Mouse (Mus musculus): ENCODE measurements around the gene Hist1h2ab.
"Not testable (repeated sequence)": the region's sequence is repeated elsewhere in the genome, so short reads cannot be mapped to it uniquely, and the experiment has no call there.

Hist1h2ab gene

DNA sequence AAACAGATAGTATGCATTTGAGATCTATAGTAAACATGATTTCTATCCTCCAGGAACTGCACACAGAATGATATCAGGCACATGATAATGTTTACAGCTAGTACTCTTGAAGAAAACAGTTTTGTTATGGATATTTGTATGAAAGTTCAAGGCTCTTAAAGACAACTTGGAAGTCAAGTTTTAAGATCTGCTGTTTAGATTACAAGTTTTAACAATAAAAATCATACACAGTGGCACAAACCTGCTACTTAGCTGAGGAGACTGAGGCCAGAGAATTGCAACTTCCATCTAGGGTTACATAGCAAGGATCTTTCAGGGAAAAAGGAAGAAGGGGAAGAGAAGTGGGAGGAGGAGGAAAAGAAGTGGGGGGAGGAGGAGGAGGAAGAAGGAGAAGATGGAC is 4.1 kb downstream of the Hist1h2ab start:
- DNase-seq: no peak

DNA sequence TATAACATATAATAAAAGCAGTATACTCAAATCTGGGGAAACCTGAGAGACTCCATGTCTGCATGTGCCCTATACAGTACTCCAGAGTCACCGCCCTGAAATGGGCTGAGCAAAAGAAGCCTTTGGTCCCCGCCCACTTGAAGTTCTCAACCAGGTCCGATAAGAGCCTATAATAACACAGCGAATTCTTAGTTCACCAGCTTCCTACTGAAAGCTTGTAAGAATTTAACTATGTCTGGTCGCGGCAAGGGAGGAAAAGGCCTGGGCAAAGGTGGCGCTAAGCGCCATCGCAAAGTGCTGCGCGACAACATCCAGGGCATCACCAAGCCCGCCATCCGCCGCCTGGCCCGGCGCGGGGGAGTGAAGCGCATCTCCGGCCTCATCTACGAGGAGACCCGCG is 5.9 kb downstream of the Hist1h2ab start, which contains the start of gene Hist1h4b:
TSS of gene Hist1h4b (plus strand) at position 224 of the 400 bp plus-strand sequence.
- DNase-seq: peak; percentile 93

DNA sequence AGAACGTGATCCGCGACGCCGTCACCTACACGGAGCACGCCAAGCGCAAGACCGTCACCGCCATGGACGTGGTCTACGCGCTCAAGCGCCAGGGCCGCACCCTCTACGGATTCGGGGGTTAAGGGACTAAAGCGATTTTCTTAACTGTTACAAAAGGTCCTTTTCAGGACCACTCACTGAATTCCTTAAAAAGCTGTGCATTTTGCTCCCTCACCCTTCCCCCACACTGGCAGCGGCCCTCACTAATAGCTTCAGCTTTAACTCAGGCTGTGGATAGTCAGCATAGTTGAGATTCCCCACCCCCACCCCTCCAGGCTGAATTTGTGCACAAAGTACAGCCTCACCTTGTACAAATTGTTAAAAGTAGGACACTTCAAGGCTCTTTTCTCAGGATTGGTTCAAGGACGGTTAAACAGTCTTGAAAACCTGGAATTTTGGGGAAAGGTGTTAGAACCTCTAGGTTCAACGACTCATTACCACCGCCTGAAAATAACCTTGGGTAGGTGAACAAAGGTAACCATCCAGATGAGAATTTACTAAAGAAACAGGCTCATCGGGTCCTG is 6.4 kb downstream of the Hist1h2ab start:
- no peak for DNase-seq

DNA sequence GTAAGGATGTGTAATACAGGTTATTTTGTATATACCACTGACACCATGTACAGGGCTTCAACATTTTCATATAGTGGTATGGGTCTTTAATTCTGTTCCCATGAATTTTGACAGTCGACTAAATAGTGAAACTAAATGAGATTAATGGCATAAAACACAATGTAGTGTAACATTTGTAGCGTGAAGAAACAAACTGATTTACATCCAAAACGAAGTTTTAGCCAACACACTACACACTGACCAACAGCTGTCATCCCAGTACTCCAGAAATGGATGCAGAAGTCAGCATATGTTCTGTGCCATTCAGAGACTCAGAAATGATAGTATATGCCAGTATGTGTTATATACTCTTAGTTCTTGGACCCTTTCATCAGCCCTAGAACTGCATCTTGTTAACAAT is 7.0 kb downstream of the Hist1h2ab start:
- DNase-seq: no peak

DNA sequence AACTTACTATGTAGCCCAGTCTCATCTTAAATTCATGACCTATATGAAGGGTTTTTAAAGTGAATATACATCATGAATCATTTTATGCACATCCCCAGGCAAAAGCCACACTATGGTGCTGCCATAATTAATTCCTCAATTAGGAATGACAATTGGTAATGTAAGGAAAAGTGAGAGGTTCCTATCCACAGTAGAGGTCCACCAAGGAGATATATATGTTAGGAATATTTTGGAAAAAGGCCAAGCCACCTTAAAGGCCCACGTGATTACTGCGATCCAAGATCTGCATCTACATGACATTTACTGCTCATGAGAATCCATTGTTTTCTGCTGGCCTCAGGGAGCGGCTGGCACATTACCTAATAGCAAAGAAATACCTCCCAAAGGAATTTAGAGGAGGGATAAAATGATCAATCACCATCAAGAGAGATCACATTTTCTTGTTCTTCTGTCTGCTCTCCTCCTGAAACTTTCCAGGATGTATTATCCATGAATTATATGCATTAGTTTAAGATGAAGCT is 8.4 kb downstream of the Hist1h2ab start:
- DNase-seq: no peak

DNA sequence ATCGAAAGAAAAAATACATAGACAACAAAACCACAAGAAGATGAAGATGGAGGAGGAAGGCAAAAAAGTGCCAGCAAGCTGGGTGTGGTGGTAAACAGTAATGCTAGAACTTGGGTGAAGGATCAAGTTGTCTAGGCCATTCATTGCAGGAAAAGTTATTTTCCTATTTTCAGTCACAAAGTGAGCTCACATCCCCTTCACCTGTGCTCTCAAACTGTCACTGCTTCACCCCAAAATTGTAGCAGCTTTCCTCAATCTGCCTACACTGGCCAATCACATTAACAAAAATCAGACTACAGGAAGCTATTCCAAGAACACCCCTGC is 9.0 kb downstream of the Hist1h2ab start:
- DNase-seq: no peak

DNA sequence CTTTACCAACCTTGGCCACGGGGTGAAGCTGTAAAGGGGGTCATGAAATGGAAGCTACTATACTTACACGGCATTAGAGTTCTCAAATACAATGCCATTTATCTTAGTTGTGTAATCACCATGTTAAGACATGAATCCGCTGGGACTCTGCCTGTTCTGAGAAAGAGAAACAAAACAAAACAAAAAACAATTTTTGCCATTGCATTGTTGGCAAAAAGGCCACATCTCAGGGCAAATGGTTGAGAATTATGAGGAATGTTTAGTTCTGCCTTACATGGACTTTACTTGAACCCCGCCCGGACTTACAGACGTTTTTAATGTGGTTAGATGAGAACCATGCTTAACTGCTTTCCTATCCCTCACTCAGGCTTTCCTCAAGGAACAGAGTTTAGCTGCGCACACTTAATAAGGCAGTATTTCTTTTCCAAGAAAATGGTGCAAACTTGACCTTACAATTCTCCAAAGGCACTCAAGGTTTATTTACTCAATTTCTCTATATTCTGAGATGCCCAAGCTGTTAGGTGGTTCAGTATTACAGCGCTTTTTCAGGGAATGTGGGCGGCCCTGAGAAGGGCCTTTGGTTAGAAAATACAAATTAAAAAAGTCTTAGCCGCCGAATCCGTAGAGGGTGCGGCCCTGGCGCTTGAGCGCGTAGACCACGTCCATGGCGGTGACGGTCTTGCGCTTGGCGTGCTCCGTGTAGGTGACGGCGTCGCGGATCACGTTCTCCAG is 9.5 kb downstream of the Hist1h2ab start:
- DNase-seq: peak; percentile 56

DNA sequence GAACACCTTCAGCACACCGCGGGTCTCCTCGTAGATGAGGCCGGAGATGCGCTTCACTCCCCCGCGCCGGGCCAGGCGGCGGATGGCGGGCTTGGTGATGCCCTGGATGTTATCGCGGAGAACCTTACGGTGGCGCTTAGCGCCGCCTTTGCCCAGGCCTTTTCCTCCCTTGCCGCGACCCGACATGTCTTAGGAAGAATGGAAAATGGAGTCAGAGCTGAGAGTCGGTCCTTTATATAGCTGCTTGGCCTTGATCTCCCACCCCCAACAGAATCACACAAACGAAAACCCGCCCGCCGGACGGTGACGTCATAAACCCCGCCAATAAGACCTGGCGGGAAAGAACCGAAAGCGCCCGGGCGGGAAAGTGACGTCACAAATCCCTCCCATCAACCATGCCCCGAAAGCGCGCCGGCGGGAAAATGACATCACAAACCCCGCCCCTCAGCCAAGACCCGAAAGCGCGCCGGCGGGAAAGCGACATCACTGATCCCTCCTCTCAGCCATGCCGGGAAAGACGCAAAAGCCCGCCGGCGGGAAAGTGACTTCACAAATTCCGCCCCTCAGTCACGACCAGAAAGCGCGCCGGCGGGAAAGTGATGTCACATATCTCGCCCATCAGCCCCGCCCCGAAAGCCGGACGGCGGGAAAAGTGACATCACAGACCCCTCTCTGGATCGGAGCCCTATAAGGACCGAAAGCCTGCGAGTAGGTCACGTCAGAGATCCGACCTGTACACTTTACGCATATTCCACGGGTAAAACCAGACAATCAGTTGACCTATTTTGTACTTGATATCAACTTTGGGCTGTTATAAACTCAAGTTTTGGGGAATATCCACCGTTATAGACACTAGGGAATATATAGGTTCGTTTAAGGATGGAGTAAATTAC is 10.3 kb downstream of the Hist1h2ab start, which contains the start of gene Hist1h4a:
TSS of gene Hist1h4a (minus strand) at position 259 of the 893 bp plus-strand sequence.
- peak; percentile 98 for DNase-seq

DNA sequence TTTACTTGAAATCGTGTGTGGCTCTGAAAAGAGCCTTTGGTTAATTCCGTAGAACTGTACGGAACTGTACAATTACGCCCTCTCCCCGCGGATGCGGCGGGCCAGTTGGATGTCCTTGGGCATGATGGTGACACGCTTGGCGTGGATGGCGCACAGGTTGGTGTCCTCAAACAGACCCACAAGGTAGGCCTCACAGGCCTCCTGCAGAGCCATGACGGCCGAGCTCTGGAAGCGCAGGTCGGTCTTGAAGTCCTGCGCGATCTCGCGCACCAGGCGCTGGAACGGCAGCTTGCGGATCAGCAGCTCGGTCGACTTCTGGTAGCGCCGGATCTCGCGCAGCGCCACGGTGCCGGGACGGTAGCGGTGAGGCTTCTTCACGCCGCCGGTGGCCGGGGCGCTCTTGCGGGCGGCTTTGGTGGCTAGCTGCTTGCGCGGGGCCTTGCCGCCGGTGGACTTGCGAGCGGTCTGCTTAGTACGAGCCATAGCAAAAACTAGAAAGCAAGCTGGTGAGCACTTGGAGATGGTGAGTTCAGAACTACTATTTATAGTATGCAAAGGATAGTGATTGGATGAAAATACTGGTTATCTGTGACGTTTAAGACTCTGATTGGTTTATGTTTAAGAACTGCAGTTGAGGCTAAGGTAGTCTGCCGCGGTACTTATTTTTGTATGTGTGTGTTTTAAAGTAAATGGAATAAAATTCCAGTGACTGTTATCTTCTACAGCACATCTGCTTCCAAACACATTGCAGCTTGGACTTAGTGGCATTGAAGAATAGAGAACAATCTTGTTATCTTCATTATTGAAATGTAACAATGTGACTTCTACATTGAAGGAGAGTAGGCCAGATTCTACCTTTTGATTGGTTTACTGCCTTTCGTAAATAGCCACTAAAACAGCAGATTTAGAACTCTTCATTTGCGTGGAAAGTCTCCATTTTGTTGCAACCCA is 11.2 kb downstream of the Hist1h2ab start, which contains the start of gene Hist1h3a:
TSS of gene Hist1h3a (minus strand) at position 516 of the 951 bp plus-strand sequence.
- peak; percentile 75 for DNase-seq

DNA sequence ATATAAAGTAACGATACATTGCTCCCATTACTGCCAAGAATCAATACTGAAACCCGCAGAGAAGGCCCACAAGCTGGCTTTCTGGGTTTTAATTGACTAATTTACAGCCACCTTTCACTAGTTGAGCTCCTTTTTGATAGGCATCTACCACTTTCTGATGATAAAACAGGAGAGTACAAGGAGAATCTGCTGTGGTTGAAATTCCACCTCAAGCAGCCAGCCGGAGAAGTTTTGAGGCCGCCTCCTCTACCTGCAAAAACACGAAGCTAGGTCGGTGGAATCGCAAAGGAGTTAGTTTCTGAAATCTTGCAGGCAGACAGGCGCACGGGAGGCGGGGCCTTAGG is 12.3 kb downstream of the Hist1h2ab start:
- no peak for DNase-seq

DNA sequence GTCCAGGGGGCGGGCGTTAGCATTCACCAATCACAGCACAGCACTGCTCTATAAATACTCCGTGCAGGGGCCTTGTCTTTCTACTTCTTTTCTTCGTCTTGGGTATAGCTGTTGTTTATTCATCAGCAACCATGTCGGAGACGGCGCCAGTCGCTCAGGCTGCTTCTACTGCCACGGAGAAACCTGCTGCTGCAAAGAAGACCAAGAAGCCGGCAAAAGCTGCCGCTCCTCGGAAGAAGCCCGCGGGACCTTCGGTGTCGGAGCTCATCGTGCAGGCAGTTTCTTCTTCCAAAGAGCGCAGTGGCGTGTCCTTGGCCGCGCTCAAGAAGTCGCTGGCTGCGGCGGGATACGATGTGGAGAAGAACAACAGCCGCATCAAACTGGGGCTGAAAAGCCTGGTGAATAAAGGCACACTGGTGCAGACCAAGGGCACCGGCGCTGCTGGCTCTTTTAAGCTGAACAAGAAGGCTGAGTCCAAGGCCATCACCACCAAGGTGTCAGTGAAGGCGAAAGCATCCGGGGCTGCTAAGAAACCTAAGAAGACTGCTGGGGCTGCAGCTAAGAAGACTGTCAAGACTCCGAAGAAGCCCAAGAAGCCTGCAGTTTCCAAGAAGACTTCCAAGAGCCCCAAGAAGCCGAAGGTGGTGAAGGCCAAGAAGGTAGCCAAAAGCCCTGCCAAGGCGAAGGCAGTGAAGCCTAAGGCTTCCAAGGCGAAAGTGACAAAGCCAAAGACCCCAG is 12.8 kb downstream of the Hist1h2ab start, which contains the start of gene Hist1h1a:
TSS of gene Hist1h1a (plus strand) at position 81 of the 738 bp plus-strand sequence.
- peak; percentile 92 for DNase-seq

DNA sequence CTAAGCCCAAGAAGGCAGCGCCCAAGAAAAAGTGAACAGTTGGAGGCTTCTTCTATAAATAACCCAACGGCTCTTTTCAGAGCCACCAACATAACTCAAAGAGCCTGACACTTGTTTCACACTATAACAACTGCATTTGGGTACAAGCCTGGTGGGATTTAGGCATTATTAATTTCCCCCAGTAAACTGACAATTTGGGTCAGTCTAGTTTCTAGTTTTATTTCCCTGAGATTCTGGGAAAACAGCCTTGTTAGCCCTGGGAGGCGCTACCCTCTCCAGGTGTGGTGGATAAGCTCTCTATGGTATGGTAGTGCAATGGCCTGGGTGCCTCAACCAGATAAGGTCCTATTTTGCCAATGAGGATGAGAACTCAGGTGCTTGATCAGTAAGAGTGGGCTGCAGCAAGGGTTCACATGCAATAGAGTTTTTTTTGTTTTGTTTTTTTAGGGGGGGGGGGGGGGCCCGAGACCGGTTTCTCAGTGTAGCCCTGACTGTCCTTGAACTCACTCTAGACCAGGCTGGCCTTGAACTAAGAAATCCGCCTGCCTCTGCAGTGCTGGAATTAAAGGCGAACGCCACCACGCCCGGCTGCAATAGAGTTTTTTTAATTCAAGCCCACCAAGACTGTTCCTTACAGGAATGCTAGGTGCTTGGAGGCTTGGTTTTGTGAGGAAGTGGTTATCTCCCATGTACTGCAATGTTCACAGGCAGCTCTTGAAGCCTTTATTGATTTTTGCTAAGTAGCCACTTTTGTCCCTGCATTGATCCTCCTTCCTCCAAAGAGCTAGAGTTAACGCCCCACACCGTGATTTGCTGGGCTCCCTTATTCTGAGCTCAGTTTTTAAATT is 13.6 kb downstream of the Hist1h2ab start:
- DNase-seq: no peak

DNA sequence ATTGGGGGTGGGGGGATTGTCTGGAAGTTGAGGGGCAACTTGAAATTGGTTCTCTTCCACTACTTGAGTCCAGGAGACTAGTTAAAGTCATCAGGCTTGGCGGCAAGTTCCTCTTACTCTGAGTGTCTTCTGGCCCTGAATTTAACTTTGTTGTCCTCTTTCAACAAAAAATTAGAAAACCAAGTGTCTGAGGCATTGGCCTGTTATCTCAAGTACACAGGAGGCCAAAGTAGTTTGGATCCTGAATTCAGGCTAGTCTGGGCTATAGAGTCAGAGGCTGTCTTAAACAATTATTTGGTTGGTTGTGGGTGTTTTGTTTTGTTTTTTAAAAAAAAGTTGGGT is 14.2 kb downstream of the Hist1h2ab start:
- DNase-seq: no peak

DNA sequence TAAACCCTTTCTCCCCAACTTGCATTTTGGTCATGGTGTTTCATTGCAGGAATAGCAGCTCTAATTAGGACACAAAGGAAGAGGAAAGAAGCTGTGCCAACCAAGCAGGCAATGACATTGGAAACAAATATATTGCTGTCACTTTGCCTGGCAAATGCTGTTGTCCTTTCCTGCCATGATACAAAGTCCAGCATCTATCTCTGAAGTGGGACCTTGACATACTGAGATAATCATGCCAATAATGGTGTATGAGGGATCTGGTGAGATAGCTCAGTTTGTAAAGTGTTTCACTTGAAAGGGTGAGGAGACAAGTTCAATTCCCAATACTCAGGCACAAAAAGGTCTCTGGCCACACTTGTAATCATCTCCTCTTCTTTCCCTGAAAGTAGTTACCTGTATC is 15.8 kb downstream of the Hist1h2ab start:
- no peak for DNase-seq

DNA sequence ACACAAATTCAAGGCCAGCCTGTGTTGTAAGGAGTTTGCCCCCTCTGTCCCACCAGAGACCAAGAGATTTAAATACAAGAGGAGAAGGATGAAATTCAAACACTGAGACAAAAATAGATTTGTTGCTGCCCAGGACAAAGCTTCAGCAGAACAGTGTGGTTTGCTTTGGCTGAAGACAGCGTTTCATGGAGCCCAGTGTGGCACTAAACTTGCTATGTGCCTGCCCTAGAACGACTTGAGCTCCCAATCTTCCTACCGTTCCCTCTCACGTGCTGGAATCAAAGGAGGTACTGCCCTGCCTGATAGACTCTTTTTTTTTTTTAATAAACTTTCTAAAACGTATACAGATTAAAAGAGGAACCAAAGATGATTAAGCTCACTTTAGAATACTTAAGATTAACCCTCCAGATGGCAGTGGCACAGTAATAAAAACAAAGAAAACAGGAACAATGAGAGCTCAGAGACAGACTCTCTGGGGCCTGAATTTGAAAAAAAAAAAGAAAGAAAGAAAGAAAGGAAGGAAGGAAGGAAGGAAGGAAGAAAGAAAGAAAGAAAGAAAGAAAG is 18.0 kb downstream of the Hist1h2ab start:
- DNase-seq: no peak

DNA sequence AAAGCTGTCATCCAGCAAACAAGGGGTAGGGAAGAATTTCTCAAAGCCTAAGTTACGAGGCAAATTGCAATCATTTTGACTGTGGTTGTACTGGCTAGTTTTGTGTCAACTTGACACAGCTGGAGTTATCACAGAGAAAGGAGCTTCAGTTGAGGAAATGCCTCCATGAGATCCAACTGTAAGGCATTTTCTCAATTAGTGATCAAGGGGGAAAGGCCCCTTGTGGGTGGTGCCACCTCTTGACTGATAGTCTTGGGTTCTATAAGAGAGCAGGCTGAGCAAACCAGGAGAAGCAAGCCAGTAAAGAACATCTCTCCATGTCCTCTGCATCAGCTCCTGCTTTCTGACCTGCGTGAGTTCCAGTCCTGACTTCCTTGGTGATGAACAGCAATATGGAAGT is 18.7 kb downstream of the Hist1h2ab start, which contains the start of gene Trim38:
TSS of gene Trim38 (plus strand) at position 301 of the 400 bp plus-strand sequence.
- DNase-seq: not testable (repeated sequence)

DNA sequence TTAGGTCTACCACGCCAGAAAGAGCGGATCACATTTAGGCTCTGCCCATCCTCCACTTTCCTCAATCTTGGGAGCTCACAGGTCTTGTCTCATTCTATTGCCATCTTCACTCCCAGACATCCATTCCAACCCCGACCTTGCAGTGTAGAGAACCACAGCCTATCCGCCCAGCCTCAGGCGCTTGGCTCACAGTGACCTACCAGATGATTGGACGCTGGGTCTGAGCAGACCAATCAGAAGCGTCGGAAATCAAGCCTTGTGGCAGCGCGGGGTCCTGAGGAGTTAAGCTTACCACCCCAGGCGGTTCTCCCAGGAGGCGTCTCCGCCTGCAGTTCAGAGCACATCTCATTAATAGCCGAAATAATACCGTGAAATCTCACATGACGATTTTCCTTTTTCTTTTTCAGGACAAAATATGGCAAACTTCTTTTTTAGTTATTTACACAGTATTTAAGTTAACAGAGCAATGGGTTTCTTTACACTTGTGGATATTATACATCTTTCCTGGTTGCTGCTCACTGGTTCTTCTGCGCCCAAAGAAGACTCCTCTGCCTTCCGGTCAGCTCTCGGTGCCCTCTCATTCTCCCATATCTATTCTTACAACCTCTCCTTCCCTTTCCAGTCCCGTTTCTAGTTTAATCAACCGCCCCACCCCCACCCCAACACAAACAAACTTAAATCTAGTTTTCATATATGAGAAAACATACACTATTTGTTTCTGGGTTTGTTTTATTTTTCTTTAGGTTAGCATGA is 21.8 kb downstream of the Hist1h2ab start:
- DNase-seq: no peak

DNA sequence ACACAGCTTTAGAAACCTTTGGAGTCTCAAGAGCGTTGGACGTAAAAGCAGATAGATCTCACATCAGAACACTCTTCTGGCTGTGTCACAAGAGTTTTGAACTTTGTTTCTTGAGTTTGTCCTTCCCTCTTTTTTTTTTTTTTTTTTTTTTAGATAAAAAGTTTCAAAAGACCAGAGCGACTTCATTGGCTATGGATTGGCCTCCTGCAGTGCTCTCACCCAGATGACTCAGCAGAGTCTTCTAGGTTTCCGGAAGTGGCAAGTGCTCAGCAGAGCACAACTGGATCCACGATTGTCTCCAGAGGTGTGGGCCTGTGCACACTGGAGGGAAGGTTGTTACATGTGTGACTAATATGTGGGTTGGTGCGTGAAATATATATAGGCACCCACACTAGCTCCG is 27.4 kb downstream of the Hist1h2ab start:
- DNase-seq: no peak

DNA sequence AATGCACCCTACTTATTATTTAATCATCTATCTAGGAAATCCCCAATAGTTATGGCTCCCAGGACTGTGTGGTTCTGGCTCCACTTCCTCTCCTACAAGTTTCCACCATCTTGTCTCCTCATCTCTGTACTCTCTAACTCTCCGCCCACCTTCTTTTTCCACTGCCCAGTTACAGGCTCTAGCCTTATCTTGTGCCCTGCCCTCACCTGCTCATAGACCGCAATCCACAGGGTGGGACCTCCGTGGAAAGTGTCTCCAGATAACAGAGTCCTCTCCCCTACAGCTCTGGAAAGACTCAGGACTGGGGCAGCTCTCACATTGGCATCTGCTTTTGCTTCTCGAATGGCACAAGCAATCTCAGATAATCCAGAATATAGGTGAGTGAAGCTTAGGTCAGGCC is 28.1 kb downstream of the Hist1h2ab start:
- no peak for DNase-seq
